Mouse (Mus musculus) heart, postnatal 10 days (tissue): ENCODE data around the gene Luc7l. TPM values are rescaled to one million over a fixed set of nuclear protein-coding genes. Genes with fewer than 3 reads are reported as not detected.
A peak's percentile ranks its signal among the peaks of the same experiment; 100 is the strongest.
"Not testable (repeated sequence)": the region's sequence is repeated elsewhere in the genome, so short reads cannot be mapped to it uniquely, and the experiment has no call there.

Experiments used
- DNase-seq, 2 experiments: peaks; one replicate each; pipeline ENCODE4 v3.0.0; 2021
- intact Hi-C: fragments of 180-260 bp; cut with DNase I; formaldehyde crosslinking; loops from one replicate; pipeline ENCODE4 v1.15.1; 2025
- total RNA-seq, 2 experiments: library from RNA; stranded (reverse); gene quantifications; 2 replicates each; pipeline ENCODE4 v1.2.3; 2021

Gene Luc7l
- total RNA-seq, 2 experiments from 2014 or later = 31.5 to 32.7 TPM

DNA sequence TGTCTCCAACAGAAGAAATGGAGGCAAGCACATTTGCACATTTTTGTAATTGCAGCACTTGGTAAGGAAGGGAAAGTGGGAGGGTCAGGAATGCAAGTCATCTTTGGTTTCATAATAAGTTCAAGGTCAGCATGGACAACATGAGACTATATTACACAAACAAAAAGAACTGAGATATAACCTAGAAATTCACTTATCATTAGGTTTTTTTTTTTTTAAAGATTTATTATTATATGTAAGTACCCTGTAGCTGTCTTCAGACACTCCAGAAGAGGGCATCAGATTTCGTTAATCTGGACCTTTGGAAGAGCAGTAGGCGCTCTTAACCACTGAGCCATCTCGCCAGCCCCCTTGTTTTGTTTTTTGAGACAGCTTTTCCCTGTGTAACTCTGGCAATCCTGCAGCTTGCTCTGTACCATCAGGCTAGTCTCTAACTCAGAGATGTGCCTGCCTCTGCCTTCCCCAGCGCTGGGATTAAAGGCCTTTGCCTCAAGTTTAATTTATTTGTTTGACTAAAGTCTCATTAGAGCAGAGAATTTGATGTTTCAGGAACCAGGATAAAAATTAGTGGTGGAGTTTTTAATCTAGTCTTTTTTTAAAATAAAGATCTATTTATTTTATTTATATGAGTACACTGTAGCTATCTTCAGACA is 684 bp upstream of the Luc7l start:
- intact Hi-C loops = no loop called here
- no peak for DNase-seq

DNA sequence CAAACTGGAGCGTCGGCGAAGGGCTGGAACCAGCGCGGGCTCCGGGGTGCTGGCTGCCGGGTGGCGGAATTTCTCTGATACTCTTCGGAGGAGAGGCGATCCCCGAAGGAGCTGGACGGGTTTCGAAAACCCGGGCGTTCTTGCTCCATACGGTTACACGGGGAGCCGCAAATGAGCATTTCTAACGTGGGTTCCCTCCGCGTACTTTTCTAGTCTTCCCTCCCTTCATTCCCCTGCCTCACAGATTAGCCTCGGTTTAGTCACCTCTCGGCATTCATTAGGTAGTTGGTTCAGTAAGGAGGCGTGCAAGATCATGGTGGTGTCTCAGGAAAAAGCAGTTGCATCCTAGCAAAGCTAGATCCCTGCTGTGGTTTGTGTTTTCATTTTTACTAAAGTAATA is 703 bp downstream of the Luc7l start:
- no peak for DNase-seq
- intact Hi-C loops = no loop called here

DNA sequence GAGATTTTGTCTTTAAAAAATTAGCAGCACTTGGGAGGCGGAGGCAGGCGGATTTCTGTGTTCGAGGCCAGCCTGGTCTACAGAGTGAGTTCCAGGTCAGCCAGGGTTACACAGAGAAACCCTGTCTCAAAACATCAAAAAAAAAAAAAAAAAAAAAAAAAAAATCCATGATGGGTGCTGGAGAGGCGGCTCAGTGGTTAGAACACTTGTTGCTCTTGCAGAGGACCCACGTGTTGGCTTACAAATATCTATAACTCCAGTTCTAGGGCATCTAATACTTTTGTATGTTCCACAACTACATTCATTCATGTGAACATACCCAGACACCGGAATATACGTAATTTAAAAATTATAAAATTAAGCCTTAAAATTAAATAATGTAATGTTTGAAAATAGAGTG is 2.6 kb downstream of the Luc7l start:
- no peak for DNase-seq
- intact Hi-C loops = no loop called here

DNA sequence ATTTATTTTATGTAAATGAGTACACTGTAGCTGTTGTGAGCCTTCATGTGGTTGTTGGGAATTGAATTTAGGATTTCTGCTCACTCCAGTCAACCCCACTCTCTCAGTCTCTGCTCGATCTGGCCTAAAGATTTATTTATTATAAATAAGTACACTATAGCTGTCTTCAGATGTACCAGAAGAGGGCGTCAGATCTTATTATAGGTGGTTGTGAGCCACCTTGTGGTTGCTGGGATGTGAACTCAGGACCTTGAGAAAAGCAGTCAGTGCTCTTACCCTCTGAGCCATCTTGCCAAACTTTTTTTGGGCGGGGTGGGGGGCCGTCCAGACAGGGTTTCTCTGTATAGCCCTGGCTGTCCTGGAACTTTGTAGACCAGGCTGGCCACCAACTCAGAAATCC is 9.1 kb downstream of the Luc7l start:
- no peak for DNase-seq
- intact Hi-C loops = no loop called here

DNA sequence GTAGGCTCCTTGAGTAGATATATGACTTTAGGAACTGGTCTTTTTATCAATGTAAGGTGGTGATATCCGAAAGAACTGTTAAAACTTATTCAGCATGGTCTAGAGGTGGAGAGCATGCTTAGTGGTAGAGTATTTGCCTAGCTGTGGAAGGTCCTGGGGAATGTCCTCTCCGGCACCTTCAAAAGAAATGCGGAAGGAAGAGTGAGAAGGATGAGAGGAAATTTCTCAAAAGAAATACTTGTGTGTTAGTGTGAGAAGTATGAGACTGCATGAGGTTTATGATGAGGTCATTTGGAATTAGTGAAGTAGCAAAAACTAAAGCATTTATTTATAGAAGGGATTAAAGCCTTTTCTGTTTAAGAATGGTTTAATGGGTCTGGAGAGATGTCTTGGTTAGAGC is 9.7 kb downstream of the Luc7l start:
- no peak for DNase-seq
- intact Hi-C loops = no loop called here

DNA sequence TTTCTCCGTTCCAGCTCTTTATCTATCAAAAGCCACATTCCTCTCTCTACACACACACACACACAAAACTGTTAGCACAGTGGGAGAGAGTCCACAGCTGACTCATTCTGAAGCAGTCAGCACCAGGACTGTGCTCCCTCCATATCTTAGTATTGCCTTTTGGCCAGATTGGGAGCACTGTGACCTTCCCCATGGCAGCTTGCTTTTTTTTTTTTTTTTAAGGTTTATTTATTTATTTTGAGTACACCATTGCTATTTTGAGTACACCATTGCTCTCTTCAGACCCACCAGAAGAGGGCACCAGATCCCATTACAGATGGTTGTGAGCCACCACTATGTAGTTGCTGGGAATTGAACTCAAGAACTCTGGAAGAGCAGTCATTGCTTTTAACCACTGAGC is 16.2 kb downstream of the Luc7l start:
- intact Hi-C loops = no loop called here
- DNase-seq = no peak

DNA sequence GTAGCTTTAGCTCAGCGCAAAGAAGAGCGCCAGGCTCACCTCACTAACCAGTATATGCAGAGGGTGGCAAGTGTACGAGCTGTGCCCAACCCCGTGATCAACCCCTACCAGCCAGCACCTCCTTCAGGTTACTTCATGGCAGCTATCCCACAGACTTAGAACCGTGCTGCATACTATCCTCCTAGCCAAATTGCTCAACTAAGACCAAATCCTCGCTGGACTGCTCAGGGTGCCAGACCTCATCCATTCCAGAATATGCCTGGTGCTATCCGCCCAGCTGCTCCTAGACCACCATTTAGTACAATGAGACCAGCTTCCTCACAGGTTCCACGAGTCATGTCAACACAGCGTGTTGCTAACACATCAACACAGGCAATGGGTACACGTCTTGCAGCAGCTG is 16.9 kb downstream of the Luc7l start:
- intact Hi-C loops = not testable (repeated sequence)

DNA sequence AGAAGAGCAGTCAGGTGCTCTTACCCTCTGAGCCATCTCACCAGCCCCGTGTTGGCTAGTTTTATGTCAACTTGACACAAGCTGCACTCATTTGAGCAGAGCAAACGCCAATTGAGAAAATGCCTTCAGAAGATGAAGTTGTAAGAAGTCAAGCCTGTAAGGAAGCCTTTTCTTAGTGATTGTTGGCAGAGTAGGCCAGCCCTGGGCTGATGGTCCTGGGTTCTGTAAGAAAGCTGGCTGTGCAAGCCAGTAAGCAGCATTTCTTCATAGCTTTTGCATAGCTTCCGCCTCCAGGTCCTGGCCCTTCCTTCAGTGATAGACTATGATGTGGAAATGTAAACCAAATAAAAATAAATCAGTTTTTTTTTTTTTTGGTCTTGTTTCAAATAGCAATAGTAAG is 19.9 kb downstream of the Luc7l start:
- intact Hi-C loops = no loop called here

More for the DNA sequence above, 16.9 kb downstream of the Luc7l start:
- DNase-seq = not testable (repeated sequence)

DNA sequence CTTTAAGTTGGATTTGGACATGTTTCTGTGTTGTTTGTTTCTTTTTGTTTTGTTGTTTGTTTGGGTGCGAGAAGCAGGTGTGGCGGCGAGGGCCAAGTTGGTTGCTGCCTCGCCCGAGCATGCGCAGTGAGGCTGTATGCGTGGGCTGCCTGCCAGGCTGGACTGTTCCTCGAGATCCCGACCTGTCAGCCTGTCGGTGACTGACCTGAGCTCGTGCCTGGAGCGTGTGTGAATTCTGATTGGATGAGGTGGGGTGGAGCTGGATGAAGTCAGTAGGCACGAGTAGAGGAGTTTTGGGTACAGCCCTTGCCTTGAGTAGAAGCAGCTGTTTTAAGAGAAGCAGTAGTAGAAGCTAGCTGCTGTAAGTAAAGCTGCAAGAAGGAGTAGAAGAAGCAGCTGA is 23.2 kb downstream of the Luc7l start:
- intact Hi-C loops = no loop called here
- peak in 1 of 2 experiments; percentile 18 for DNase-seq

More for the DNA sequence above, 19.9 kb downstream of the Luc7l start:
- no peak for DNase-seq

DNA sequence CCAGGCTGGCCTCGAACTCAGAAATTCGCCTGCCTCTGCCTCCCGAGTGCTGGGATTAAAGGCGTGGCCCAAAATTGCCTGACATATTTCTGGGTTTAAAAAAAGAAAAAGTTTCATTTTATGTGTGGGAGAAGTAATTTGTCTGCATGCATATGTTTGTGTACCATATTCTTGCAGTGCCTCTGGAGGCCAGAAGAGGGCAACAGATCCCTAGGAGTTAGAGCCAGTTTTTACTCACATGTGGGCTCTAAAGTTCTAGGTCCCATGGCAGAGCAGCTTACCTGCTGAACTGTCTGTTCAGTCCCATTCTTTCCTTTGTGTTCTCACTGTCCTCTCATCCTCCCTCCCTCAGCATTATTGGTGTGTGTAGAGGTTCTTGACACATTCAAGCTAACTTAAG is 24.0 kb downstream of the Luc7l start:
- DNase-seq = peak; percentile 42 to 51
- intact Hi-C loops = no loop called here

DNA sequence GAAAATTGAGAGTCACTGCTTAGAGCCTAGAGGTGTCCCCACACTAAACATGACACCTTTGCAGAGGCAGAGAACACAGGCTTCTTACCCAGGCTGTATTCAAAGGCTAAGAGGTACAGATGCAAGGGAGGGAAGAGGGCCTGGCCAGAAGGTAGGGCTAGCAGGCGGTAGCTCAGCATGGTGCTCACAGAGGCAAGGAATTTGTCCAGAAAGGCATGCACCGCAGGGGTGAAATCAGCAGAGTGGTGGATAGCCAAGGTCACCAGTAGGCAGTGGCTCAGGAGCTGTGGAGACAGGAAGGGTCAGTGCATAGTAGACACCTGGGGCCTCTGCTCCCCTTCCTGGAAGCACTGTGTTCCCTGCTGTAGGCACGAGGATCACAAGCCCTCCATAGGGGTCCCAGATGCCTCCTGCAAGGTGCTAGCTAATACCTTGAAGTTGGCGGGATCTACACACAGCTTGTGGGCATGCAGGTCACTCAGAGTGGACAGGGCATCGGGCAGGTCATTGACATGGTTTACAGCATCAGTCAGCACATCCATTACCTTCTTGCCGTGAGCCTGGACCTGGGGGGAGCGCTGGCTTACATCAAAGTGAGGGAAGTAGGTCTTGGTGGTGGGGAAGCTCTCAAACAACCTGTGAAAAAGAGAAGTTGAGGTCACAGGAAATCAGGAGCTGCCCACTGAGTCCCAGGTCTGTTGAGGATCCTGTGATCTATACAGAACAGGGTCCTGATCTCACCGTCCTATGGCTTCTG is 33.7 kb downstream of the Luc7l start:
- intact Hi-C loops = no loop called here
- no peak for DNase-seq

DNA sequence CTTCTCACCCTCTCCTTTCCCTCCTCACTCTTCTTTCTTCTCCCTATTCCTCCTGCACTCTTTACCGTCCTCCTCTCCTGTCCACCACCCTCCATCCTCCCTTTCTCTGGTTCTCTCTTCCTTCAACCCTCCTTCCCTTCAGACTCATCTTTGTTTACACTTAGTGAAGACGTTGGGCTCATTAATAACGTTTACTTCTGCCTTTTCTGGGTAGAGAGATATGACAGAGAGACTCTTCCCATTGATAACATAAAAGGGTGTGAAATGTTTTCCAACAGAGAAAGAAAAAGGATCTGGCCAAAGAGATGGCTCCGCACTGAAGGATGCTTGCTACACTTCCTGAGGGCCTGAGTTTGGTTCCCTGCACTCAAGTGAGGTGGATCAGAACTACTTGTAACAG is 36.8 kb downstream of the Luc7l start:
- DNase-seq = no peak
- intact Hi-C loops = no loop called here

DNA sequence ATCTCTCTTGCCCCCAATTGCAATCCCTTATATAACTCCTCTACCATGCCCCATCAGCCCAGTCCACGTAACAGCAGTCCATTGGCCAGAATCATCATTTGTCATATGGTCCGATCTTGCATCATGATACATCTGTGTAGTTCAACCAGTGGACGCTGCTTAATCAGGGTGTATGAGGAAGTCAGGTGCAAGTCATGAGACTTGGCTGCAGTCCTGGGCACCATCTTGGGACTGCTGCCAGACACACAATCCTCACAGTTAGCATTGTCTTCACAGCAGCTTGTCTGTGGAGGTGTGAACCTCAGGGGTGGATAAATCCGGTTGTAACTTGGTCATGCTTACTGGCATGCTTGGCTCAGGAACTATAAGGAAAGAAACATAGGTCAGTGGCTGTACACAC is 45.6 kb downstream of the Luc7l start:
- DNase-seq, intact Hi-C loops: not testable (repeated sequence)

DNA sequence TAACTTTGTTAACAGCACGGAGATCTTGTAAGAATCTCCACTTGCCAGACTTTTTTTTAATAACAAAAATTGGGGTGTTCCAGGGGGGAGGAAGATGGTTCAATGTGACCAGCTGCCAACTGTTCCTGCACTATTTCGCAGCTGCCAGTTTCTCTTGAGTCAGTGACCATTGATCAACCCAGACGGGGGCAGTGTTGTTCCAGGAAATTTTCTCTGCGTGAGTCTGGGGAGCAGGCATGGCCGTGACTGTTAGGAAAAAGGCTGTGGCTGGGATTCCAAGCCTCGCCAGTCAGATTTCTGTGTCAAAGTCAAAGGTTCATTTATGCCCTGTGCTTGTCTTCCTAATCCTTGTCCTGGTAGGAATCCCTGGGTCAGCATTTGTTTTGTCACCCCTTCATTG is 61.6 kb downstream of the Luc7l start:
- peak; percentile 87 to 92 for DNase-seq
- intact Hi-C loops = loop anchor here (1.0 to 5.0 kb wide), 4 partner anchors 57 to 323 kb away; no protein-coding TSS in a partner anchor

DNA sequence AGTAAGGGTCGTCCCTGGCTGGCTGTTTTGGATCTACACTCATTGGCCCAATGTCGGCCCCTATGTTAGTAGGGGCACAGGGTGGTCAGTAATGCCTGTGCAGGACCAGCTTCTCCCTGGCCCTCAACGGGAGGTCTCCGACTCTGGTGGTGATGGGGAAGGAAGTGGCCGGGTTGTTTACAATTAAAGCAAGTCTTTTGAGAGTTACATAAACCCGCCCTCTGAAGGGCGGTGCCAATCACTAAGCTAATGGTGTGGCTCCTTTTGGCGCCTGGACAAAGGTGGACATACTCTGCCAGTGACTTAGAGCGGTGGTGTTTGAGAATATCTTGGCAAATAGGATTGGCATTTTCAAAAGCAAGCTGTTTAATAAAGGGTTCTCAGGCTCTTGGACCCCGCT is 62.8 kb downstream of the Luc7l start:
- intact Hi-C loops = loop anchor here (2.0 kb wide), 1 partner anchor 55 kb away; no protein-coding TSS in a partner anchor
- no peak for DNase-seq

DNA sequence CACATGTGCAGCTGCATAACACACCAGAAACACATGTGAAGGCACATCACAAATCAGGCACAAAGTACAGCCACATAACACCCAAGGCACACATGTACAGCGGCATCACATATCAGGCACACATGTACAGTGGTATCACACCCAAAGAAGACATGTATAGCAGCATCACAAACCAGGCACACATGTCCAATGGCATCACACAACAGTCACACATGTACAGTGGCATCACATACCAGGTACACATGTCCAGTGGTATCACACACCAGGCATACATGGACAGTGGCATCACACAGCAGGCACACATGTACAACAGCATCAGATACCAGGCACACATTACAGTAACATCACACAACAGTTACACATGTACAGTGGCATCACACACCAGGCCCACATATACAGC is 65.7 kb downstream of the Luc7l start:
- no peak for DNase-seq
- intact Hi-C loops = no loop called here

Other genes with a start within 250 kb of the Luc7l start
- 10 to 100 TPM; 23.4 to 24.1 TPM for gene Rab11fip3, start 183.3 kb upstream of the Luc7l start, total RNA-seq
- gene Decr2, start 162.6 kb upstream of the Luc7l start, total RNA-seq = 10 to 100 TPM; 14.4 to 16.7 TPM
- 1 to 10 TPM; 3.6 to 5.2 TPM for gene Nme4, start 157.3 kb upstream of the Luc7l start, total RNA-seq
- gene Tmem8, start 139.6 kb upstream of the Luc7l start, total RNA-seq = 1 to 10 TPM; 1.9 to 2.2 TPM
- gene Mrpl28, start 129.4 kb upstream of the Luc7l start, total RNA-seq = 100 to 1,000 TPM in 1 of 2 experiments, 10 to 100 TPM in 1; 92.2 to 101 TPM
- 10 to 100 TPM; 20.6 to 24.1 TPM for gene Axin1, start 114.2 kb upstream of the Luc7l start, total RNA-seq
- gene Pdia2, start 53.8 kb upstream of the Luc7l start, total RNA-seq = not detected
- gene Rgs11, start 49.9 kb upstream of the Luc7l start, total RNA-seq = 1 to 10 TPM; 1.6 to 1.8 TPM
- gene Arhgdig, start 45.1 kb upstream of the Luc7l start, total RNA-seq = 1 to 10 TPM; 1.6 to 1.7 TPM
- 10 to 100 TPM; 87.4 to 96.7 TPM for gene Fam234a, start 8.7 kb upstream of the Luc7l start, total RNA-seq
- 10 to 100 TPM; 23.8 to 24.3 TPM for gene Neurl1b, start 161.9 kb downstream of the Luc7l start, total RNA-seq